Mouse (Mus musculus): ENCODE results near the gene Sdccag8.

The Sdccag8 gene

GRCm38 (mm10) chr1:176877756-176878155, 63.3 kb downstream of the Sdccag8 start:
- DNase-seq (ENCODE audit: low read depth, low spot score): peak; percentile 58

GRCm38 (mm10) chr1:176879005-176879404, 64.5 kb downstream of the Sdccag8 start:
- no peak for DNase-seq (ENCODE audit: low read depth, low spot score)

GRCm38 (mm10) chr1:176879614-176880013, 65.2 kb downstream of the Sdccag8 start:
- DNase-seq (ENCODE audit: low read depth, low spot score): no peak

- DNase-seq (ENCODE audit: low read depth, low spot score): peak; percentile 19
Observed at GRCm38 (mm10) chr1:176880101-176880500, 65.6 kb downstream of the Sdccag8 start.

- no peak for DNase-seq (ENCODE audit: low read depth, low spot score)
Observed at GRCm38 (mm10) chr1:176880943-176881342, 66.5 kb downstream of the Sdccag8 start.

GRCm38 (mm10) chr1:176885207-176885933, 70.9 kb downstream of the Sdccag8 start:
- DNase-seq (ENCODE audit: low read depth, low spot score): peak; percentile 24

GRCm38 (mm10) chr1:176886002-176886401, 71.5 kb downstream of the Sdccag8 start:
- no peak for DNase-seq (ENCODE audit: low read depth, low spot score)

- no peak for DNase-seq (ENCODE audit: low read depth, low spot score)
Observed at GRCm38 (mm10) chr1:176903741-176904140, 89.3 kb downstream of the Sdccag8 start.

- DNase-seq (ENCODE audit: low read depth, low spot score): no peak
Observed at GRCm38 (mm10) chr1:176915946-176916345, 101.5 kb downstream of the Sdccag8 start.

- no peak for DNase-seq (ENCODE audit: low read depth, low spot score)
Observed at GRCm38 (mm10) chr1:176919486-176919885, 105.0 kb downstream of the Sdccag8 start.

GRCm38 (mm10) chr1:176922842-176923241, 108.4 kb downstream of the Sdccag8 start:
- DNase-seq (ENCODE audit: low read depth, low spot score): no peak

- DNase-seq (ENCODE audit: low read depth, low spot score): no peak
Observed at GRCm38 (mm10) chr1:176926009-176926408, 111.5 kb downstream of the Sdccag8 start.

- no peak for DNase-seq (ENCODE audit: low read depth, low spot score)
Observed at GRCm38 (mm10) chr1:176927312-176927711, 112.9 kb downstream of the Sdccag8 start.

GRCm38 (mm10) chr1:176929710-176930109, 115.2 kb downstream of the Sdccag8 start:
- DNase-seq (ENCODE audit: low read depth, low spot score): no peak

- no peak for DNase-seq (ENCODE audit: low read depth, low spot score)
Observed at GRCm38 (mm10) chr1:176930574-176930973, 116.1 kb downstream of the Sdccag8 start.

- no peak for DNase-seq (ENCODE audit: low read depth, low spot score)
Observed at GRCm38 (mm10) chr1:176930981-176931500, 116.6 kb downstream of the Sdccag8 start.

GRCm38 (mm10) chr1:176931511-176931910, 117.1 kb downstream of the Sdccag8 start:
- DNase-seq (ENCODE audit: low read depth, low spot score): no peak

- DNase-seq (ENCODE audit: low read depth, low spot score): no peak
Observed at GRCm38 (mm10) chr1:176932320-176932950, 118.0 kb downstream of the Sdccag8 start.

- no peak for DNase-seq (ENCODE audit: low read depth, low spot score)
Observed at GRCm38 (mm10) chr1:176933319-176933718, 118.9 kb downstream of the Sdccag8 start.

- no peak for DNase-seq (ENCODE audit: low read depth, low spot score)
Observed at GRCm38 (mm10) chr1:176934043-176934762, 119.7 kb downstream of the Sdccag8 start.

- DNase-seq (ENCODE audit: low read depth, low spot score): no peak
Observed at GRCm38 (mm10) chr1:176939901-176940341, 125.5 kb downstream of the Sdccag8 start.
